Mouse (Mus musculus) liver, embryonic 16.5 days (tissue): ENCODE data around the gene Trpc6. TPM values are rescaled to one million over a fixed set of nuclear protein-coding genes. Genes with fewer than 3 reads are reported as not detected.

ENCODE experiments used
- ATAC-seq: fragments of 200-750 bp; cut with Nextera tagmentation; 2 replicates; pipeline ENCODE4 v1.8.0; 2017; ENCODE audit warnings: low read depth, mild to moderate bottlenecking, moderate number of reproducible peaks, moderate library complexity
- H3K27ac ChIP-seq: fragments of 300-500 bp; sonication (generic); 2 replicates; pipeline ENCODE4 v1.5.1; 2014; ENCODE audit warnings: mild to moderate bottlenecking, low read length
- H3K27me3 ChIP-seq: fragments of 300-500 bp; sonication (generic); 2 replicates; pipeline ENCODE4 v1.6.1; 2014; ENCODE audit warnings: low read depth, low read length, mixed read lengths; ENCODE audit not compliant: control insufficient read depth, insufficient read depth
- H3K36me3 ChIP-seq: fragments of 300-500 bp; sonication (generic); 2 replicates; pipeline ENCODE4 v1.6.1; 2014; ENCODE audit warnings: mild to moderate bottlenecking; ENCODE audit not compliant: control insufficient read depth, insufficient read depth
- H3K4me1 ChIP-seq: fragments of 300-500 bp; sonication (generic); 2 replicates; pipeline ENCODE4 v1.6.1; 2014; ENCODE audit warnings: low read depth, low read length, mixed read lengths; ENCODE audit not compliant: control insufficient read depth
- H3K4me2 ChIP-seq: fragments of 300-500 bp; sonication (generic); 2 replicates; pipeline ENCODE4 v1.6.1; 2014; ENCODE audit warnings: low read depth, low read length, mixed read lengths
- H3K4me3 ChIP-seq: fragments of 300-500 bp; sonication (generic); 2 replicates; pipeline ENCODE4 v1.5.1; 2014; ENCODE audit warnings: low read depth, mild to moderate bottlenecking, low read length
- H3K9ac ChIP-seq: fragments of 300-500 bp; sonication (generic); 2 replicates; pipeline ENCODE4 v1.6.1; 2014; ENCODE audit warnings: low read depth, low read length
- H3K9me3 ChIP-seq: fragments of 300-500 bp; sonication (generic); replicated peaks from 2 replicates; pipeline ENCODE4 v1.6.1; 2016; ENCODE audit warnings: low read length; ENCODE audit not compliant: control insufficient read depth
- WGBS: fragments of 180-500 bp; shearing (Covaris S2); extraction: QIAGEN DNeasy Blood & Tissue Kit; methylation state at CpG from one replicate; pipeline ENCODE4 v1.1.7; 2014; ENCODE audit not compliant: insufficient replicate concordance; 5-methylcytosine and 5-hydroxymethylcytosine counted together
- polyA plus RNA-seq: library from polyadenylated mRNA; unstranded; fragments of >200 nt; fragmentation: Nextera tagmentation; extraction: Ambion mirVana; gene quantifications from 2 replicates; pipeline ENCODE4 v1.2.1, GENCODE M21; 2015

Trpc6 gene
- polyA plus RNA-seq, 1 experiment from 2014 or later = 1.7 TPM

DNA sequence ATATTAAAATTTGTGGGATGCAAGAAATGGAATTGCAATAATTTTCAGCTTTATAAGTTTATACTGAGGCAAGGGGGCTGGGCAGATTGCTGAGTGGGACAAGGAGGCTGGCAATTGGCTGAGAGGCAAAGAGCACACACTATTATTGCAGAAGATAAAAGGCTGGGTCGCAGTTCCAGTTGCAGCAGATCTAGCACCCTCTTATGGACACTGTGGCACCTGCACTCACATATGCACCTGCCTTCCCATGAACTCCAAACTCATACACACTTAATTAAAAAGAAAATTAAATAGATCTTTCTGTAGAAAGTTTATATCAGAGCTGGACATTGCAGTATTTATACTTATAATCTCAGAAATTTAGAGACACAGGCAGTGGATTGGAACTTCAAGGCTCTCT, 175.1 kb downstream of the Trpc6 start:
- no peak overlapping the region for H3K4me2 ChIP-seq
- H3K27me3 ChIP-seq = no peaks in the 10 kb centered on the region
- WGBS = 39% methylated on average over 1 of the region's 1 CpGs
- no peak for ATAC-seq
- H3K27ac ChIP-seq = no peak overlapping the region
- H3K36me3 ChIP-seq = no peaks in the 10 kb centered on the region
- H3K9ac ChIP-seq = no peak overlapping the region
- no peaks in the 10 kb centered on the region for H3K9me3 ChIP-seq
- H3K4me1 ChIP-seq = no peaks in the 10 kb centered on the region
- H3K4me3 ChIP-seq = no peak overlapping the region

DNA sequence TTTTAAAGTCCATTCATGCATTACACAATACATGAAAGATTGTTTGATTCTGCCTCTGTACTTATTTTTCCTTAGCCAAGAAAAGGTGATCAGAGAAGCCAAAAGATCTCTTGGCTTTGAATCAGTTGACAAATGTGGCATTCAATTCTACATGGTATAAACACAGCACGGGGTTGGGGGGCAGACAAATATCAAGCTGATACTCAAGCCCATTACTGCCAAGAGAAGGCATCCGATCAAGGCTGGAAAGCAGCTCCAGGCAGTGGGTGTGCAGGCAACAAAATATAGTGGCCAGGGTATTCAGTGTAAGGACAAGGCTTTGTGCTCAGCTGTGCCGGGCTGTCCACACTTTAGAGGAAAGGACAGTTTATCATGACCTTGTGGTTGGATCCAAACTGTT, 185.1 kb downstream of the Trpc6 start:
- Histone ChIP-seq H3K27me3 (no peaks in the 10 kb centered on the region), H3K9me3 (no peaks in the 10 kb centered on the region), H3K4me1 (no peaks in the 10 kb centered on the region), H3K27ac (no peak overlapping the region), H3K4me2 (no peak overlapping the region), H3K4me3 (no peak overlapping the region), H3K36me3 (no peaks in the 10 kb centered on the region), H3K9ac (no peak overlapping the region)
- WGBS = 51% methylated on average over 3 of the region's 3 CpGs
- ATAC-seq = no peak
